Mouse (Mus musculus) MEL (cell line): ENCODE measurements around the gene Basp1. TPM values are rescaled to one million over a fixed set of nuclear protein-coding genes. Genes with fewer than 3 reads are reported as not detected.

Experiments used
- DNase-seq: peaks from one replicate; pipeline ENCODE4 v3.0.0; 2011; ENCODE audit warnings: low read depth, low spot score
- H3K27ac ChIP-seq: 2 replicates; pipeline ENCODE4 v1.5.1; 2012; ENCODE audit warnings: low read depth, mild to moderate bottlenecking, control low read depth, low read length, moderate library complexity; ENCODE audit not compliant: control insufficient read depth
- H3K27me3 ChIP-seq, 2 experiments: fragments of 150-350 bp in 1 of 2; sonication (generic) in 1 of 2; 2 replicates each; pipeline ENCODE4 v1.6.1; 2012; ENCODE audit warnings: low read length in 2 of 2, mild to moderate bottlenecking in 2 of 2, improper control_type of control experiment in 1 of 2, moderate library complexity in 1 of 2; ENCODE audit not compliant: insufficient read depth in 2 of 2, control insufficient read depth in 1 of 2
- H3K36me3 ChIP-seq, 2 experiments: 2 replicates each; pipeline ENCODE4 v1.6.1; 2012 to 2014; ENCODE audit warnings: low read length in 2 of 2, improper control_type of control experiment in 1 of 2, inconsistent platforms in 1 of 2, mild to moderate bottlenecking in 1 of 2; ENCODE audit not compliant: insufficient read depth in 2 of 2, control insufficient read depth in 1 of 2
- H3K4me1 ChIP-seq, 2 experiments: fragments of 150-350 bp in 1 of 2; sonication (generic) in 1 of 2; 2 replicates each; pipeline ENCODE4 v1.6.1; 2012; ENCODE audit warnings: low read length in 2 of 2, improper control_type of control experiment in 1 of 2, mild to moderate bottlenecking in 1 of 2; ENCODE audit not compliant: insufficient read depth in 2 of 2, control insufficient read depth in 1 of 2
- H3K4me3 ChIP-seq, 2 experiments: fragments of 150-350 bp in 1 of 2; sonication (generic) in 1 of 2; 2 replicates each; pipeline ENCODE4 v1.5.1; 2012; ENCODE audit warnings: low read depth in 2 of 2, low read length in 2 of 2, mild to moderate bottlenecking in 2 of 2, moderate library complexity in 2 of 2, control low read depth in 1 of 2, improper control_type of control experiment in 1 of 2; ENCODE audit not compliant: control insufficient read depth in 1 of 2, insufficient read depth in 1 of 2
- H3K79me2 ChIP-seq: 2 replicates; pipeline ENCODE4 v1.6.1; 2012; ENCODE audit warnings: mild to moderate bottlenecking, low read length, moderate library complexity; ENCODE audit not compliant: control insufficient read depth, poor library complexity, insufficient read depth
- H3K9ac ChIP-seq: 2 replicates; pipeline ENCODE4 v1.6.1; 2012; ENCODE audit warnings: low read depth, mild to moderate bottlenecking, control low read depth, low read length, moderate library complexity; ENCODE audit not compliant: control insufficient read depth, poor library complexity, severe bottlenecking
- H3K9me3 ChIP-seq: fragments of 150-350 bp; sonication (generic); replicated peaks from 2 replicates; pipeline ENCODE4 v1.6.1; 2012; ENCODE audit warnings: mild to moderate bottlenecking, low read length, improper control_type of control experiment, moderate library complexity; ENCODE audit not compliant: insufficient read depth
- CHD1 ChIP-seq: IDR thresholded peaks from 2 replicates; pipeline ENCODE4 v1.6.1; 2012; ENCODE audit warnings: low read depth, mild to moderate bottlenecking, inconsistent platforms, low read length, improper control_type of control experiment
- CHD2 ChIP-seq: IDR thresholded peaks from 2 replicates; pipeline ENCODE4 v1.6.1; 2011; ENCODE audit warnings: low read length, improper control_type of control experiment
- GATA1 ChIP-seq: IDR thresholded peaks from 2 replicates; pipeline ENCODE4 v1.6.1; 2011; ENCODE audit warnings: low read depth, low read length, improper control_type of control experiment
- HCFC1 ChIP-seq: IDR thresholded peaks from 2 replicates; pipeline ENCODE4 v1.6.1; 2012; ENCODE audit warnings: low read depth, mild to moderate bottlenecking, inconsistent platforms, low read length, improper control_type of control experiment, moderate library complexity
- JUND ChIP-seq: IDR thresholded peaks from 2 replicates; pipeline ENCODE4 v1.6.1; 2011; ENCODE audit warnings: low read depth, mild to moderate bottlenecking, improper control_type of control experiment, low read length
- KAT2A ChIP-seq: conservative IDR thresholded peaks from 2 replicates; pipeline ENCODE4 v1.6.1; 2012; ENCODE audit warnings: low read depth, low read length, improper control_type of control experiment, inconsistent platforms
- MAX ChIP-seq: IDR thresholded peaks from 2 replicates; pipeline ENCODE4 v1.6.1; 2011; ENCODE audit warnings: low read length, improper control_type of control experiment
- MEF2A ChIP-seq: IDR thresholded peaks from 2 replicates; pipeline ENCODE4 v1.6.1; 2014; ENCODE audit warnings: low read depth, mild to moderate bottlenecking, inconsistent platforms, low read length, improper control_type of control experiment; ENCODE audit not compliant: poor library complexity, insufficient replicate concordance, severe bottlenecking; ENCODE audit errors: extremely low read depth
- NELFE ChIP-seq: IDR thresholded peaks from 2 replicates; pipeline ENCODE4 v1.6.1; 2011; ENCODE audit warnings: low read depth, low read length, improper control_type of control experiment
- NRF1 ChIP-seq: IDR thresholded peaks from 2 replicates; pipeline ENCODE4 v1.6.1; 2014; ENCODE audit warnings: low read depth, mild to moderate bottlenecking, inconsistent platforms, low read length, improper control_type of control experiment, moderate library complexity; ENCODE audit not compliant: poor library complexity, insufficient read depth, severe bottlenecking
- POLR2A ChIP-seq, 2 experiments: IDR thresholded peaks; 2 replicates each; pipeline ENCODE4 v1.6.1; 2011 to 2012; ENCODE audit warnings: low read length in 2 of 2, mild to moderate bottlenecking in 2 of 2, control low read depth in 1 of 2, improper control_type of control experiment in 1 of 2, low read depth in 1 of 2, moderate library complexity in 1 of 2; ENCODE audit not compliant: control insufficient read depth in 1 of 2, insufficient read depth in 1 of 2, poor library complexity in 1 of 2
- RAD21 ChIP-seq: IDR thresholded peaks from 2 replicates; pipeline ENCODE4 v1.6.1; 2011; ENCODE audit warnings: mild to moderate bottlenecking, low read depth, low read length, improper control_type of control experiment
- SIN3A ChIP-seq: IDR thresholded peaks from 2 replicates; pipeline ENCODE4 v1.6.1; 2012; ENCODE audit warnings: low read length, improper control_type of control experiment, inconsistent platforms
- TAL1 ChIP-seq: IDR thresholded peaks from 2 replicates; pipeline ENCODE4 v1.6.1; 2012; ENCODE audit warnings: mild to moderate bottlenecking, inconsistent platforms, low read length, moderate library complexity, mixed read lengths
- TBP ChIP-seq: IDR thresholded peaks from 2 replicates; pipeline ENCODE4 v1.8.0; 2011; ENCODE audit warnings: low read depth, low read length, improper control_type of control experiment
- TCF12 ChIP-seq: IDR thresholded peaks from 2 replicates; pipeline ENCODE4 v1.6.1; 2014; ENCODE audit warnings: low read depth, mild to moderate bottlenecking, inconsistent platforms, low read length, improper control_type of control experiment, moderate library complexity
- ZKSCAN1 ChIP-seq: IDR thresholded peaks from 2 replicates; pipeline ENCODE4 v1.6.1; 2012; ENCODE audit warnings: low read depth, mild to moderate bottlenecking, inconsistent platforms, low read length, improper control_type of control experiment, moderate library complexity
- ZMIZ1 ChIP-seq: IDR thresholded peaks from 2 replicates; pipeline ENCODE4 v1.6.1; 2012; ENCODE audit warnings: low read depth, mild to moderate bottlenecking, inconsistent platforms, low read length, improper control_type of control experiment, moderate library complexity
- polyA plus RNA-seq, 2 experiments: library from polyadenylated mRNA; stranded (reverse) in 1 of 2; unstranded in 1 of 2; fragments of >175 nt in 1 of 2; fragments of >200 nt in 1 of 2; gene quantifications; 2 replicates each; pipeline versions ENCODE4 v1.2.1 to v1.2.4; 2012; ENCODE audit warnings: low replicate concordance in 2 of 2, low read depth in 1 of 2; ENCODE audit not compliant: insufficient read length in 2 of 2, insufficient read depth in 1 of 2, missing spikeins in 1 of 2
- total RNA-seq: library from RNA; depleted of rRNA; stranded (reverse); fragments of 300-350 nt; gene quantifications from 2 replicates; pipeline ENCODE4 v1.2.3, GENCODE M21; 2012

Gene Basp1
- total and polyA plus RNA-seq, 3 experiments = 0.12 TPM; not detected in 2

- no peaks in the 10 kb centered on the region; a peak in 1 of 4 replicates for H3K27me3 ChIP-seq
- no peaks in the 10 kb centered on the region for H3K4me1 ChIP-seq
- no peak overlapping the region for H3K9ac ChIP-seq
- H3K27ac ChIP-seq = no peak overlapping the region
- H3K9me3 ChIP-seq = no peaks in the 10 kb centered on the region
- no peaks in the 10 kb centered on the region for H3K79me2 ChIP-seq
- no peak for DNase-seq
- no peaks in the 10 kb centered on the region for H3K36me3 ChIP-seq
- H3K4me3 ChIP-seq = no peak overlapping the region
- no peak for TF ChIP-seq ZMIZ1
- no peak for TF ChIP-seq GATA1
- no peak for TF ChIP-seq CHD1
- no peak for TF ChIP-seq HCFC1
- no peak for TF ChIP-seq NELFE
- TF ChIP-seq MEF2A = no peak
- TF ChIP-seq, all 39 proteins: peak for 0
These were observed 70.3 kb downstream of the Basp1 start for GRCm38 (mm10) chr15:25343263-25343662.

DNA sequence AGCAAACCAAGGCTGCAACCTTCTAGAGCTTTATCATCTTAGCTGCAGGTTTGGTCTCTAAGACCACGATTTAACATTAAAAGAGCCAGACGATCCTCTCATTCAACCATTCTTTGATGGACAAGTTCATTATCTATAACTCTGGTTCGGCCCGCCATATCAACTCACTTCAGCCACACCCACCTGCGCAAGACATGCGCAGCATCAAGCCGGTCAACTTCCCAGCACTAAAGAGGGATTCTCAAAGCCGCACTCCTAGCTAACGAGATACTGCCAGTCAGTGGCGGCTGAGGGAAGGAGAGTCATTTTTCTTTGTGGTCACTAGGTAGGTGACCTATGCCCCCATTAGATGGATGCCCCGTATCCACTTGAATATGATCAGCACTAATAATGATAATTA, 78.3 kb downstream of the Basp1 start:
- DNase-seq = no peak
- H3K9me3 ChIP-seq = no peaks in the 10 kb centered on the region
- H3K9ac ChIP-seq = no peak overlapping the region
- H3K36me3 ChIP-seq = no peaks in the 10 kb centered on the region
- no peak for TF ChIP-seq HCFC1
- no peak for TF ChIP-seq RAD21
- no peak for TF ChIP-seq CHD1
- no peak for TF ChIP-seq MEF2A
- TF ChIP-seq POLR2A (IDR thresholded peaks at IDR 0.05; ENCODE audit: control insufficient read depth in 1 of 2, insufficient read depth in 1 of 2, low read depth in 1 of 2, low read length in 2 of 2, poor library complexity in 1 of 2) = no peak
- TF ChIP-seq KAT2A = no peak
- TF ChIP-seq TAL1 = no peak
- no peak for TF ChIP-seq TBP
- no peak overlapping the region for H3K27ac ChIP-seq
- H3K4me1 ChIP-seq = no peaks in the 10 kb centered on the region
- H3K4me3 ChIP-seq = no peak overlapping the region
- no peaks in the 10 kb centered on the region for H3K27me3 ChIP-seq
- no peaks in the 10 kb centered on the region for H3K79me2 ChIP-seq

- H3K36me3 ChIP-seq = no peaks in the 10 kb centered on the region
- no peaks in the 10 kb centered on the region for H3K9me3 ChIP-seq
- no peak overlapping the region for H3K4me3 ChIP-seq
- H3K27me3 ChIP-seq = no peaks in the 10 kb centered on the region
- H3K4me1 ChIP-seq = no peaks in the 10 kb centered on the region
- no peak for DNase-seq
- TF ChIP-seq MAX = no peak
- TF ChIP-seq RAD21 = no peak
- TF ChIP-seq NRF1 = no peak
- no peak for TF ChIP-seq TCF12
- no peak for TF ChIP-seq CHD2
- no peak for TF ChIP-seq ZKSCAN1
- TF ChIP-seq JUND = no peak
- TF ChIP-seq SIN3A = no peak
- no peak for TF ChIP-seq GATA1
- TF ChIP-seq, all 39 proteins: peak for 0
- Histone ChIP-seq H3K27ac (no peak overlapping the region), H3K9ac (no peak overlapping the region), H3K79me2 (no peaks in the 10 kb centered on the region)
These were observed 81.6 kb downstream of the Basp1 start for GRCm38 (mm10) chr15:25331877-25332445.
